Comparison of ENCODE assay signal across 9 mouse cellular contexts in genomic region chr5:28457921-28458641, GRCm38 (mm10). TPM values are rescaled to one million over a fixed set of nuclear protein-coding genes. Genes with fewer than 3 reads are reported as not detected.
A peak's percentile ranks its signal among the peaks of the same experiment; 100 is the strongest.
DNase-seq lines count a peak whose midpoint lies in the region; ATAC-seq and TF ChIP-seq lines count a peak whose summit lies in the region.
"Had no signal": no experiment of that assay in that cellular context is flagged by ENCODE, and none has a peak within 500 bp of the region (broad histone marks: within the 10 kb centered on the region; RNA-seq: fewer than 3 reads in every experiment).

No protein-coding gene starts in this region.

- no peak overlapping the region for H3K9ac ChIP-seq in heart, embryonic 11.5 days (ENCODE audit: low read depth, low read length)
- peak overlapping the region; percentile 62 for H3K9ac ChIP-seq in intestine, embryonic 16.5 days (ENCODE audit: low read depth, low read length)
- H3K9ac ChIP-seq in midbrain, embryonic 16.5 days (ENCODE audit: low read depth, low read length): peak overlapping the region; percentile 50; the same call in 1 of the 2 replicates

- TF ChIP-seq CTCF in thymus, adult 2 months (IDR thresholded peaks at IDR 0.05; ENCODE audit: borderline replicate concordance, control insufficient read depth, extremely low read depth, insufficient read depth, low read length, poor library complexity): no peak

- peak overlapping the region; percentile 41 for H3K4me3 ChIP-seq in heart, embryonic 11.5 days (ENCODE audit: low read depth, low read length)
- no peak overlapping the region for H3K4me3 ChIP-seq in thymus, adult 2 months (ENCODE audit: control insufficient read depth, insufficient read depth, low read length)
- peak overlapping the region; percentile 45 for H3K4me3 ChIP-seq in intestine, embryonic 16.5 days (ENCODE audit: low read length)
- peak overlapping the region; percentile 47 for H3K4me3 ChIP-seq in midbrain, embryonic 16.5 days (ENCODE audit: low read depth, low read length)

- no peaks in the 10 kb centered on the region for H3K9me3 ChIP-seq in heart, embryonic 11.5 days (replicated peaks; ENCODE audit: control insufficient read depth, low read length)
- no peaks in the 10 kb centered on the region for H3K9me3 ChIP-seq in intestine, embryonic 16.5 days (ENCODE audit: control insufficient read depth, low read length)
- H3K9me3 ChIP-seq in midbrain, embryonic 16.5 days (replicated peaks; ENCODE audit: control insufficient read depth, low read length, poor library complexity, severe bottlenecking): no peaks in the 10 kb centered on the region

- TF ChIP-seq POLR2A in thymus, adult 2 months (IDR thresholded peaks at IDR 0.05; ENCODE audit: control insufficient read depth, extremely low read depth, insufficient read depth, low read length, poor library complexity): no peak

- under 1% methylated on average over 95 of the region's 95 CpGs for WGBS in heart, embryonic 11.5 days (ENCODE audit: insufficient replicate concordance)
- WGBS in thymus, adult 2 months: 5% methylated on average over 95 of the region's 95 CpGs
- under 1% methylated on average over 95 of the region's 95 CpGs for WGBS in intestine, embryonic 16.5 days
- WGBS in midbrain, embryonic 16.5 days: under 1% methylated on average over 87 of the region's 95 CpGs

- H3K27ac ChIP-seq in heart, embryonic 11.5 days (ENCODE audit: low read depth, low read length): no peak overlapping the region
- H3K27ac ChIP-seq in thymus, adult 2 months (ENCODE audit: control insufficient read depth, insufficient read depth, low read length): no peak overlapping the region
- 0 out of 2 replicates have a peak overlapping the region, but pooled peaks have one; percentile 37 for H3K27ac ChIP-seq in intestine, embryonic 16.5 days (ENCODE audit: low read length)
- no peak overlapping the region for H3K27ac ChIP-seq in midbrain, embryonic 16.5 days (ENCODE audit: low read length)

- peaks cover 75% of the 10 kb centered on the region for H3K27me3 ChIP-seq in heart, embryonic 11.5 days (ENCODE audit: control insufficient read depth, insufficient read depth, low read length)
- peaks cover 6% of the 10 kb centered on the region; the same call in 1 of the 2 replicates for H3K27me3 ChIP-seq in thymus, adult 2 months (ENCODE audit: control insufficient read depth, insufficient read depth, low read length)
- peaks cover 49% of the 10 kb centered on the region for H3K27me3 ChIP-seq in intestine, embryonic 16.5 days (replicated peaks; ENCODE audit: control insufficient read depth, insufficient read depth, low read length)
- peaks cover 63% of the 10 kb centered on the region for H3K27me3 ChIP-seq in midbrain, embryonic 16.5 days (ENCODE audit: control insufficient read depth, insufficient read depth, low read depth, low read length)

- ATAC-seq in heart, embryonic 11.5 days (replicated peaks; ENCODE audit: insufficient number of reproducible peaks, low FRiP score, low TSS enrichment): no peak
- peak; percentile 38 for ATAC-seq in intestine, embryonic 16.5 days
- peak; percentile 55; the same call in 1 of the 2 replicates for ATAC-seq in midbrain, embryonic 16.5 days

- DNase-seq in heart, postnatal 25 days (ENCODE audit: low spot score): no peak
- DNase-seq in thymus, postnatal 4 days: peak; percentile 24
- DNase-seq in thymus, adult 2 months: no peak
- DNase-seq in layer of hippocampus, adult 11-12 months (ENCODE audit: low spot score): no peak
- DNase-seq in cerebellum, adult 11 months: no peak

- H3K4me1 ChIP-seq in heart, embryonic 11.5 days (ENCODE audit: control insufficient read depth, insufficient read depth, low read length): peaks cover 13% of the 10 kb centered on the region
- no peaks in the 10 kb centered on the region for H3K4me1 ChIP-seq in thymus, adult 2 months (replicated peaks; ENCODE audit: control insufficient read depth, insufficient read depth, low read length)
- peaks cover 11% of the 10 kb centered on the region; the same call in 1 of the 2 replicates for H3K4me1 ChIP-seq in intestine, embryonic 16.5 days (ENCODE audit: control insufficient read depth, insufficient read depth, low read length)
- H3K4me1 ChIP-seq in midbrain, embryonic 16.5 days (ENCODE audit: control insufficient read depth, insufficient read depth, low read length): peaks cover 29% of the 10 kb centered on the region

- intact Hi-C loops in heart, postnatal 25 days (cut with DNase I): no loop called here

- no peaks in the 10 kb centered on the region for H3K36me3 ChIP-seq in heart, embryonic 11.5 days (ENCODE audit: control insufficient read depth, insufficient read depth, low read length)
- no peaks in the 10 kb centered on the region for H3K36me3 ChIP-seq in thymus, adult 2 months (ENCODE audit: control insufficient read depth, insufficient read depth, low read length)
- no peaks in the 10 kb centered on the region for H3K36me3 ChIP-seq in intestine, embryonic 16.5 days (ENCODE audit: control insufficient read depth, insufficient read depth, low read length)
- H3K36me3 ChIP-seq in midbrain, embryonic 16.5 days (ENCODE audit: control insufficient read depth, insufficient read depth, low read length): no peaks in the 10 kb centered on the region

- peak overlapping the region; percentile 71 for H3K4me2 ChIP-seq in heart, embryonic 11.5 days
- H3K4me2 ChIP-seq in intestine, embryonic 16.5 days (ENCODE audit: low read depth, low read length): peak overlapping the region; percentile 75
- H3K4me2 ChIP-seq in midbrain, embryonic 16.5 days (ENCODE audit: low read length): peak overlapping the region; percentile 83

RNA-seq across cellular contexts. Expression of gene Shh, which starts 9.0 kb away (rescaled TPM):
- polyA plus RNA-seq in heart, embryonic 11.5 days (2014; fragmentation: Nextera tagmentation; extraction: Ambion mirVana): 0.10 and 0.13 TPM in 2 replicates
- not detected for total RNA-seq in heart, postnatal 25 days (2021)
- 0.05 TPM in 1 of 2 replicates, not detected in the other for polyA plus RNA-seq in thymus, adult 2 months (2012; rRNA removed)
- polyA plus RNA-seq in intestine, embryonic 16.5 days (2015; fragmentation: Nextera tagmentation; extraction: Ambion mirVana): 2.8 TPM in 2 replicates
- polyA plus RNA-seq in midbrain, embryonic 16.5 days (2015; fragmentation: Nextera tagmentation; extraction: Ambion mirVana): 0.83 and 1.0 TPM in 2 replicates
- total RNA-seq: CH12.LX had no signal
